Mouse (Mus musculus) MEL (cell line): Measurements from ENCODE around the gene Plbd2.

ENCODE experiments used
- CTCF ChIP-seq, 3 experiments: IDR thresholded peaks in 2 of 3; conservative IDR thresholded peaks in 1 of 3; 2 replicates each; pipeline ENCODE4 v1.5.1; 2011 to 2012; ENCODE audit warnings: low read length in 3 of 3, low read depth in 2 of 3, mild to moderate bottlenecking in 2 of 3, improper control_type of control experiment in 1 of 3, inconsistent platforms in 1 of 3, mixed read lengths in 1 of 3, moderate library complexity in 1 of 3; ENCODE audit not compliant: control insufficient read depth in 1 of 3, insufficient read depth in 1 of 3, poor library complexity in 1 of 3, severe bottlenecking in 1 of 3
- EP300 ChIP-seq, 2 experiments: IDR thresholded peaks; 2 replicates each; pipeline ENCODE4 v1.6.1; 2011; ENCODE audit warnings: improper control_type of control experiment in 2 of 2, low read length in 2 of 2, low read depth in 1 of 2, mild to moderate bottlenecking in 1 of 2
- JUND ChIP-seq: IDR thresholded peaks from 2 replicates; pipeline ENCODE4 v1.6.1; 2011; ENCODE audit warnings: low read depth, mild to moderate bottlenecking, improper control_type of control experiment, low read length
- MAFK ChIP-seq: IDR thresholded peaks from 2 replicates; pipeline ENCODE4 v1.6.1; 2011; ENCODE audit warnings: low read depth, mild to moderate bottlenecking, low read length, improper control_type of control experiment, borderline replicate concordance
- POLR2A ChIP-seq, 2 experiments: IDR thresholded peaks; 2 replicates each; pipeline ENCODE4 v1.6.1; 2011 to 2012; ENCODE audit warnings: low read length in 2 of 2, mild to moderate bottlenecking in 2 of 2, control low read depth in 1 of 2, improper control_type of control experiment in 1 of 2, low read depth in 1 of 2, moderate library complexity in 1 of 2; ENCODE audit not compliant: control insufficient read depth in 1 of 2, insufficient read depth in 1 of 2, poor library complexity in 1 of 2
- POLR2AphosphoS2 ChIP-seq: IDR thresholded peaks from 2 replicates; pipeline ENCODE4 v1.6.1; 2011; ENCODE audit warnings: low read length, improper control_type of control experiment
- SIN3A ChIP-seq: IDR thresholded peaks from 2 replicates; pipeline ENCODE4 v1.6.1; 2012; ENCODE audit warnings: low read length, improper control_type of control experiment, inconsistent platforms
- ZMIZ1 ChIP-seq: IDR thresholded peaks from 2 replicates; pipeline ENCODE4 v1.6.1; 2012; ENCODE audit warnings: low read depth, mild to moderate bottlenecking, inconsistent platforms, low read length, improper control_type of control experiment, moderate library complexity

- no peak for TF ChIP-seq ZMIZ1
- TF ChIP-seq CTCF (IDR thresholded peaks at IDR 0.05 in 2 of 3, conservative IDR thresholded peaks at IDR 0.05 in 1 of 3; ENCODE audit: control insufficient read depth in 1 of 3, insufficient read depth in 1 of 3, low read depth in 2 of 3, low read length in 3 of 3, poor library complexity in 1 of 3, severe bottlenecking in 1 of 3), result peak in 2 of 3 experiments; percentile 53 to 54; a peak in 4 of 6 replicates
- TF ChIP-seq POLR2A (IDR thresholded peaks at IDR 0.05; ENCODE audit: control insufficient read depth in 1 of 2, insufficient read depth in 1 of 2, low read depth in 1 of 2, low read length in 2 of 2, poor library complexity in 1 of 2), result no peak
- no peak for TF ChIP-seq MAFK
- no peak for TF ChIP-seq SIN3A
- no peak for TF ChIP-seq POLR2AphosphoS2
- TF ChIP-seq JUND, result no peak
- TF ChIP-seq EP300 (IDR thresholded peaks at IDR 0.05; ENCODE audit: low read depth in 1 of 2, low read length in 2 of 2), result no peak
These were observed 22.3 kb upstream of the Plbd2 start for GRCm38 (mm10) chr5:120525737-120526136.
